Mouse (Mus musculus) megakaryocyte progenitor cell, adult 5-6 weeks (primary cell): ENCODE measurements at regions not wholly inside any gene's neighbourhood (a gene's known extent, or its start where the extent isn't known, plus 50 kb on each side); places are given as distances from the start of the nearest gene placed in this dataset.
"Not testable (repeated sequence)": the region's sequence is repeated elsewhere in the genome, so short reads cannot be mapped to it uniquely, and the experiment has no call there.

ENCODE experiments used
- ATAC-seq: replicated peaks from 2 replicates; pipeline ENCODE4 v1.8.0; 2016; ENCODE audit warnings: mild to moderate bottlenecking, moderate TSS enrichment, inconsistent platforms; ENCODE audit not compliant: poor library complexity

- not testable (repeated sequence) for ATAC-seq
Measured at GRCm38 (mm10) chr9:6845281-6845680, 339.0 kb downstream of the Dync2h1 start.

DNA sequence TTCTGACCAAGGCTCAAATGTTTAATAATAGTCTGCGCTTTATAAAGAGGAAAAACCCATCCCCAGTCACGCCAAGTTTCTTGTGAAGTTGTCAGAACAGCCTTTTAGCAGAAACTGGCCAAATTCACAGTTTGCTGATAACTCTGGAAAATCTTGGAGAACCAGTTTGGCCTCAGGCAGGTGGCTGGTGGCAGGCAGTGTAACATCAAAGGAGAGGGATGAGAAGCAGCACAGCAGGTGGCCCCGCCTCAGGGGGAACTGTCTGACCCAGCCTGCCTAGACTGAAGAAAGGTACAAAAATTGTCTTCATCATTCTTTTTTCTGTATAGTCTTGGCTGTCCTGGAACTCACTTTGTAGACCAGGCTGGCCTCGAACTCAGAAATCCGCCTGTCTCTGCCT lies 349.3 kb downstream of the Dync2h1 start:
- not testable (repeated sequence) for ATAC-seq

- ATAC-seq: no peak
Measured at GRCm38 (mm10) chr9:6834470-6834869, 349.8 kb downstream of the Dync2h1 start.

DNA sequence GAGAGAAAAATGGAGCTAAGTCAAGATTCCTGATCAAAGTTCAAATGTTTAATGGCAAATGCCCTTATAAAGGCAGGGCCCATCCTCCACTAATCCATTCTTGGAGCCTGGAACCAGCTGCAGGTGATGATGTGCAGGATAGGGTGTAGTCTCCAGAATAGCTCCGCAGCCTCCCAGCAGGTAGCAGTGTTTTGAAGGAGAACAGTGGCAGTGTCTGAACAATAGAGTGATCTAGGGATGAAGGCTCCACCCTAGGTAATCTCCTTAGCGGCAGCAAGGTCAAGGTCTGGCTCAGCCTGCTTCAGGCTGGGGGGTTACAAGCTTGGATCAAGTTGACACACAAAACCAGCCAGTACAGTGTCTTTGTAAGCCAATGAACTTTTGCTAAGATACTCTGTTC lies 351.4 kb downstream of the Dync2h1 start:
- no peak for ATAC-seq

DNA sequence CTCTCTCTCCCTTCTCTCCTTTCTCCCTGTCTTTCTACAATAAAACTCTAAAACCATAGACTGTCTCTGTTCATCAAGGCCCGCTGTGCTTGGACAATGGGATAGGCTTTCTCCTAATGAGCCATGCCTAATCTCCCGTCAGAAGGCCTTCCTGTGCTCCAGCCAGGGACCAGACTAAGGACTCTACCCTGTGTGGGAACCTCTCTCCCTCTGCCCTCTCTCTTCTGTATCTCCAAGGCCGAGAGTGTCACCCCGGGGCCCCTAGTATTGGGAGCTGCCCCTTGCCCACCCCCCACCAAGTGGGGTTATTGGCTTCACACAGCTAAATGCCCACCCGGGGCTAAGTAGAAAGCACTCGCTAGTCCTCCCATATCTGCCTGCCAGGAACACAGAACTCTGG lies 352.6 kb downstream of the Dync2h1 start:
- not testable (repeated sequence) for ATAC-seq

GRCm38 (mm10) chr9:6826581-6826980 lies 357.7 kb downstream of the Dync2h1 start:
- ATAC-seq: no peak

DNA sequence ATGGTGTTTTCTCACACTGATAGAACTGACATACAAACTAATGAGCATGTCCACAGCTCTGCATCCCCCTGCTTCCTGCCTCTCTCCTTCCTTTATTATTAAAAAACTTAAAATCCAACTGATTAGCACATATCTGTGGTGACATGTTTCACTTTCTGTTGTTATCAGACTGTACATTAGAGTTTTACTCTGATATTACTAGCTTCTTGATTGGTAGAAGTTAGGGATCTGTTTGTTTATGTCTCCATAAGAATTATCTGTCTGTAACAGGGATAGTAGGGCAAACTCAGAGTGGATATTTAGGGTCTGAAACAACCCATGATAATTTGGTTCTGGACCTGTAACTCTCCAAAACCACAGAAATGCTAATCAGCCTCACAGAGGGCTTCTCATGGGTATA lies 358.6 kb downstream of the Dync2h1 start:
- no peak for ATAC-seq

GRCm38 (mm10) chr9:6823946-6824345 lies 360.3 kb downstream of the Dync2h1 start:
- ATAC-seq: not testable (repeated sequence)

GRCm38 (mm10) chr9:6823536-6823935 lies 360.7 kb downstream of the Dync2h1 start:
- ATAC-seq: no peak

- ATAC-seq: no peak
Measured at GRCm38 (mm10) chr9:6776671-6777070, 407.6 kb downstream of the Dync2h1 start.

DNA sequence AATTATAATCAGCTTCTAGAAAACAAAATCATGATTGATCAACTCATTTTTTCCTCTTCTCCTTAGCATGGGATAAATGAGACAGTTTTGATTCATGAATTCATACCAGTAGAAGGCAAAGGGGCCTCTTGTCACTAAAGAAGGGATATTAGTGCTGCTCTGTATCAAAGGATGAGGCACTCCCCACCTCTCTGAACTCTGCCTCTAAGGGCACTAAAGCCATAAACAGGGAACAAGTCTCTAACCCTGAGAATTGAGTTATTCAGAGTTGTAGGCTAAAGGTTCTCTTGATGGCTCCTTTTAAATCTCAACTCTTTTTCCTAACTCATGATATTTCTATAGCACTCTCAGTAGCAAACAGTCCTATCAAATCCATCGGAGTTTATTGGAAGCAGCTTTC lies 442.8 kb downstream of the Dync2h1 start:
- no peak for ATAC-seq

GRCm38 (mm10) chr9:6736411-6736810 lies 447.8 kb downstream of the Dync2h1 start:
- ATAC-seq: no peak

GRCm38 (mm10) chr9:6726411-6726810 lies 456.8 kb upstream of the Ddi1 start:
- ATAC-seq: no peak

- no peak for ATAC-seq
Measured at GRCm38 (mm10) chr9:6677225-6677718, 407.6 kb upstream of the Ddi1 start.

DNA sequence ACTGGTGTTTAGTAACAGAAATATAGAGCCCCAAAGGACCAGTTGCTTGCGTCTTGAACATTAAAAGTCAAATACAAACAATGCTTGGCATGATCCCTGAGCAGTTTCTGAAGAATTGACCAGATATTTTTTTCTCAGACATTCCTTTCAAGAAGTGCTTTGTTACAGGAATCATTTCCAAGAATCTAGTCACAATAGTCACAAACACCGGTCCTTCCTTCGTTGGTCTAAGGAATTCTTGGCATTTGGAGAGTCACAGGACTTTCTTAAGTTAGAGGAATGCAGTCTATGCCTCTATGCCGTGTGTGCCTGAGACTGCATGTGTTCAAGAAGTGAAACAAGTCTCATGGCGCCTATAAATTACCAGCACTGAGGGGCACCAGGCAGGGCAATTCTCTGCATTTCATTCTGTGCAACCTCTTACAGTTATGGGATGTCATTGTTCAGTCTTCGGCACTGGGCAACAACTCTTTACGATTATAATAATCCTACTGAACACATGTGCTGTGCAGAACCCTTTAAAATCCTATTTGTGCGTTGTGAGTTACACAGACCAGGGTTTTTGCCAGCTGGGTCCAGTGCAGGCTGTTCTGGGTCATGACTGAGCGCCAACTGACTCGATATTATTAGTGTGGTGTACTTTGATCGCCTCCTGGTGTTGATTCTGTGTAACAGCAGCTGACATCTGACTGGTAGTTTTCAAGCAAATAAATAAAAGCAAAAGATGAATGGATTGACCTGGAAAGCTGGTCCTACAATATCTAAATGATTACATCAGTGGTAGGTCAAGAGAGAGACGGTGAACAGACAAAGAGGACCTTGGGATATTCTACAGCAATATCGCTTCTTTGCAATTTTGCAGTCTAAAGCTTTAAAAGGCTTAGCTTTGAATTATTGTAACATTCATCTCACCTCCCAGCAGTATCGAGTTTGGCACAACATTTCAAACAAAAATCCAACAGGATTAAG lies 398.6 kb upstream of the Ddi1 start:
- ATAC-seq: peak; percentile 100

DNA sequence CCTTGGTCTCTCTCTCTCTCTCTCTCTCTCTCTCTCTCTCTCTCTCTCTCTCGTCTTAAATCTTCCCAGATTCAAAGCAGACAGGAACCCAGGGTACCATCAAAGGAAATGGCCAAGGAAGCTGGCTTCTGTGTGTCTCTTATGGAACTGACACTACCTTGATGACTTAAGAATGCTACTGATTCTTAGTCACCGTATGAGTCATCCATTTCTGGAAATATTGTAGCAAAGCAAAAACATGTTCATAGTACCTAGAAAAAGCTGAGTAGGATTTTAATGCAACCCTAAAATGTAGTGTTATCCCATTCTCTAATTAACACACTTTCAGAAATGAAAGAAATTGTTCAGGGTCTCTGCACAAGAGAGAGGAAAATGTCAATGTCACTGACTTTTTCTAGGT lies 396.0 kb upstream of the Ddi1 start:
- ATAC-seq: no peak

DNA sequence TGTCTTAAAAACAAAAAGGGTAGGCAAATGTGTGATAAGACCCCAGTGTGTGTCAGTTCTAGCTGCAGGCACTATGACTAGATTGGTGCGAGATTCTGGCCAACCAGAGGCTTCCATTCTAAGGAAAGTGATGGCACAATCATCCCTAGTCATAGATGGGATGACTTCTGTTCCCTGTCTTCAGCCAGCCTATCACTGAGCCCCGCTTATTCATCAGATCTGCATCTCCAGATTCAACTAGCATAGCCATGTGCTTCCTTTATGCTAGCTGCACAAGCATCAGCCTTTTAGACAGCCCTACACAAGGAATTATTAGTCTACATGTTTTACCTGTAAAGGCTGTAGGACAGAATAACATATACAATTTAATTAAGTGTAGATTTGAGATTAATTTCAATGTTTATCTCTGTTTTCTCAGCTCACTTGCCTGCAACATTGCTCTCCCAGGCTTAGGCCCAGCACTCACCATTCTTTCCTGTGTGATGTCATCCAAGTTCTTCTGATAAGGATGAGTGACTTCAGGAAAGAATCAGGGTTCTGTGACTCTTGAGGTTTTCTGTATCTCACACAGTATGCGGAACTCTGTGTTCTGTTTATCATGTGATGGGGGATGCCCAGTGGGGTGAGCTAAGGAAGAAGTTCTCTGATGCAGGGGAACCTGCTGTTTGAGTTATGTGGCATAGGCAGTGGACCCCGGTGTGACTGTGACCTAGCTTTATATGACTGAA lies 382.8 kb upstream of the Ddi1 start:
- ATAC-seq: no peak

DNA sequence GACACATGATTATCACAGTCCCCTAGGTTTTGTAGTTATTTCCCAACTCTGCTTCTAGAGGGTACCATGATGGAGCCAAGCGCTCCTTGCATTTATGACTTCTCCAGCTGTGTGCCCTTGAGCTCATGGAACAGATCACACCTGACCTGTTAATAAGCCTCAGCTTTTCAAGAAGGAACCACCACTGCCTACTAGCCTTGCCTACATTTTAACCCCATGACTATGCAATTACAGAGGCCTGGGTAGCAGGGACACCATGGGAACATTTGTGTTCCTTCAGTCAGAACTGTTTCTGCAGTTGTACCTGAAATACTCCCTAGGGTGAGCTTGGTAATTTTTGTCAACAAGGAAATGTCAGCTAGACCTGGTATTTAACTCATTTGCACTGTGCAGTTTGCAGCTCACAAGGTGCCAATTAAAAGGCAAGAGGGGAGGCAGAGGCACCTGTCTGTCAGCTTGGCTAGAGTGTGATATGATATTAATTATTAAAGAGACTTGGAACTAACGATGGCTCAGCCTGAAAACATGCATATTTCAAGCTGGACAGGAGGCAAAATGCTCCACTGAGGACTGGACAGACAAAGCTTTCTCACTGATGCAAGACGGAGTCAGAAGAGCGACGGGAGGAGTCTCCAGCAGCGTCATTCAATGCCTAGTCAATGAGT lies 382.1 kb upstream of the Ddi1 start:
- no peak for ATAC-seq

DNA sequence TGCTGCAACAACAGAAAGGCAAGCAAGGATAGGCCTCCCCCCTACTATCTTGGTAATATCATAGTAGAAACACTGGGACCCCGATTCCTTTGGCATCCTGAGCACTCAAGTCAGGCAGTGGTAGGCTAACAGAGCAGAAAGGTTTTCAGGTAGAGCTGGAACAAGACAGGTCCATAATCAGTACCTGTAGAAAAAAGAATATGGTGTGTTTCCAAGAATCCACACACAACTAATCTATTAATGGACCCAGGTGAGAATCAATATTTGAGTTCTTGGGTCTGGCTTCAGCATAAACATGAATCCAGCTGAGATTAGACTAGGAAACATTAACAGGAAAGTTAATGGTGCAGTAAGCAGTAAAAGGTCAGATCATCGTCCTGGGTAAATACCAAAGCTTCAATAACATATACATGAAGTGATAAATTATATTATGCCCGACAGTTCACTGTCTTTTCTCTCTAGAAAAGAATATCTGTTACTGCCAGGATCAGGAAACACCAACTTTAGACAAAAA lies 376.2 kb upstream of the Ddi1 start:
- ATAC-seq: no peak

- no peak for ATAC-seq
Measured at GRCm38 (mm10) chr9:6645321-6645720, 375.7 kb upstream of the Ddi1 start.

DNA sequence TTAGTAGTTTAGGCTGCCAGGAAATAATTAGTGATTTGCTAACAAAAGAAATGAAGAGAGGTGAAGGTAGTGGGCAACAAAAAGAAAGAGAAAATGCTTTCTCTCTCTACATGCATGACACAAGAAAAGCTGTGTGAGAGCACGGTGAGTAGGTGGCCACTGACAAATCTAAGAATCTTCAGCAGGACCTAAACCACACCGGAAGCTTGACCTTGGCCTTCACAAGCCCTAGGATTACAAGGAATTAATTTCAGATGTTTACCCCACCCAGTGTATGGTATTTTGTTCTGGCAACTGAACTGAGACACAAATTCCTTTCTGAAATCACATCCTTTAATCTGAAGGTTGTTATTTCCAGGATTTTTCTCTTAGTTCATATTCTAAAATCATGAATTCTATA lies 347.5 kb upstream of the Ddi1 start:
- no peak for ATAC-seq
